Mouse (Mus musculus) myocyte (in vitro differentiated cells): ENCODE data around the gene Gm11084.

Source experiments
- TCF12 ChIP-seq: IDR thresholded peaks from one replicate; pipeline ENCODE4 v1.6.1; 2011; ENCODE audit warnings: mild to moderate bottlenecking, control low read depth; ENCODE audit not compliant: poor library complexity, insufficient read depth, severe bottlenecking
- USF1 ChIP-seq: IDR thresholded peaks from one replicate; pipeline ENCODE4 v1.6.1; 2011; ENCODE audit warnings: low read depth, mild to moderate bottlenecking, control low read depth, moderate library complexity

DNA sequence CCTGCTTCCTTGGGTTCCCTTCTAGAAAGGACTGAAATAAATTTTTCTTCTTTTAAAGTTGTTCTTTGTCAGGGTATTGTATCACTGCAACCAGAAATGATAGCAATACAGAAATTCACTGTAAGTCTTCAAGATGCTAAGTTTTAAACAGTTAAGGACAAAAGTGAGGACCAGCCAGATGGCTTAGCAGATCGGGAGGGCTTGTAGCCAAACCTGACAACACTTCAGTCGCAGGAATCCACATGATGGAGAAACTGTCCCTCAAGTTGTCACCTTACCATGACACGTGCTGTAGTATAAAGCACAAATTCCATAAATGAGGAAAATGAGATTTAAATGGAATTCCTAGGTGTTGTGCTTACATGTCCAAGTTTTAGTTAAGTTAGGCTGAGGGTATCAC lies 3.3 kb downstream of the Gm11084 start:
- no peak for TF ChIP-seq USF1
- no peak for TF ChIP-seq TCF12
